Comparison of ENCODE assay signal across 20 mouse cellular contexts in the genomic region with DNA sequence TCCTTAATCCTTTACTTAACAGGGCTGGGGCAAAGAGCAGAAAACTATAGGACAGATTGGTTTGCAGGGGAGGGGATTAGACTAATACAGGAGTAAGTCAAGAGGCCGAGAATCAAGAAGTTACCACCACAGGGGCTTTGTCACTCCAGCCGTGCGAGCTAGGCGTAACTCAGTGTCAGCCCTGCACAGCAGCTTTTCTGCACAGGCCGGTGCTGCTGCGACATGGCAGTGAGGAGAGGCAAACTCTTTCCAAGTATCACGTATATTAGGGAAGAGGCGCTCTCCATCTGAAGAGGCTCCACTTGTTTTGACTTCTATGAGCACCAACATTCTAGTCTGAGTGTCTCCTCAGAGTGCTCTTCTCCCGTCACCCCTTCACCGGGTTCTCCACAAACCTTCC. TPM values are rescaled to one million over a fixed set of nuclear protein-coding genes. Genes with fewer than 3 reads are reported as not detected.
DNase-seq lines count a peak whose midpoint lies in the region; ATAC-seq and TF ChIP-seq lines count a peak whose summit lies in the region.
"Had no signal": no experiment of that assay in that cellular context is flagged by ENCODE, and none has a peak within 500 bp of the region (broad histone marks: within the 10 kb centered on the region; RNA-seq: fewer than 3 reads in every experiment).

No protein-coding gene starts in this region.

- TF ChIP-seq POLR2A in heart, adult 2 months (IDR thresholded peaks at IDR 0.05; ENCODE audit: insufficient read depth, low read depth, low read length), result no peak

- no peak overlapping the region for H3K9ac ChIP-seq in heart, embryonic 11.5 days (ENCODE audit: low read depth, low read length)
- no peak overlapping the region for H3K9ac ChIP-seq in heart, adult 2 months (ENCODE audit: low read depth, low read length)

- no peaks in the 10 kb centered on the region for H3K79me2 ChIP-seq in heart, adult 2 months (replicated peaks; ENCODE audit: control insufficient read depth, insufficient read depth, low read length)

- H3K27ac ChIP-seq in heart, embryonic 11.5 days (ENCODE audit: low read depth, low read length), result no peak overlapping the region
- H3K27ac ChIP-seq in heart, embryonic 10.5 days, result no peak overlapping the region
- no peak overlapping the region for H3K27ac ChIP-seq in heart, adult 2 months

- peak; percentile 69 for DNase-seq in heart, adult 11 months
- DNase-seq in heart, embryonic 10.5 days (ENCODE audit: low spot score), result peak; percentile 65
- DNase-seq in heart, adult 2 months, result no peak
- DNase-seq: adrenal gland, adult 2 months; adrenal gland, adult 8-10 months; adrenal gland, postnatal 10 days; adrenal gland, postnatal 14 days; adrenal gland, postnatal 25 days; adrenal gland, postnatal 36 days; B cell, adult 2 months; cerebellum, adult 11 months; cerebellum, adult 11-12 months; cerebellum, adult 18-20 months had no signal

- no peak for ATAC-seq in heart, embryonic 11.5 days (replicated peaks; ENCODE audit: insufficient number of reproducible peaks, low FRiP score, low TSS enrichment)
- ATAC-seq: activated CD4-positive, CD25-positive, alpha-beta regulatory T cell, adult 4 months; CD4-positive, CD25-positive, alpha-beta regulatory T cell, adult 4 months; Patski had no signal

- no peak for TF ChIP-seq EP300 in heart, adult 2 months (IDR thresholded peaks at IDR 0.05; ENCODE audit: insufficient read depth, low read depth, low read length)

- WGBS in heart, embryonic 11.5 days (ENCODE audit: insufficient replicate concordance), result 85% methylated on average over 10 of the region's 10 CpGs
- WGBS in heart, embryonic 10.5 days, result 86% methylated on average over 10 of the region's 10 CpGs
- WGBS in heart, adult 2 months, result 86% methylated on average over 10 of the region's 10 CpGs

- TF ChIP-seq CTCF in heart, adult 2 months (IDR thresholded peaks at IDR 0.05), result no peak

- no peaks in the 10 kb centered on the region for H3K9me3 ChIP-seq in heart, embryonic 11.5 days (replicated peaks; ENCODE audit: control insufficient read depth, low read length)
- H3K9me3 ChIP-seq in heart, embryonic 10.5 days, result no peaks in the 10 kb centered on the region
- H3K9me3 ChIP-seq: G1E had no signal

- no peaks in the 10 kb centered on the region for H3K36me3 ChIP-seq in heart, embryonic 11.5 days (ENCODE audit: control insufficient read depth, insufficient read depth, low read length)
- H3K36me3 ChIP-seq in heart, embryonic 10.5 days, result peaks cover 17% of the 10 kb centered on the region
- H3K36me3 ChIP-seq in heart, adult 2 months (ENCODE audit: control insufficient read depth, insufficient read depth, low read length), result no peaks in the 10 kb centered on the region

- H3K4me3 ChIP-seq in heart, embryonic 11.5 days (ENCODE audit: low read depth, low read length), result no peak overlapping the region
- no peak overlapping the region for H3K4me3 ChIP-seq in heart, embryonic 10.5 days
- no peak overlapping the region for H3K4me3 ChIP-seq in heart, adult 2 months

- no peaks in the 10 kb centered on the region for H3K4me1 ChIP-seq in heart, embryonic 11.5 days (ENCODE audit: control insufficient read depth, insufficient read depth, low read length)
- no peaks in the 10 kb centered on the region for H3K4me1 ChIP-seq in heart, embryonic 10.5 days
- H3K4me1 ChIP-seq in heart, adult 2 months (ENCODE audit: control insufficient read depth, insufficient read depth, low read length), result no peaks in the 10 kb centered on the region

- H3K4me2 ChIP-seq in heart, embryonic 11.5 days, result no peak overlapping the region

- no peaks in the 10 kb centered on the region for H3K27me3 ChIP-seq in heart, embryonic 11.5 days (ENCODE audit: control insufficient read depth, insufficient read depth, low read length)
- H3K27me3 ChIP-seq in heart, embryonic 10.5 days (ENCODE audit: insufficient read depth, poor library complexity, severe bottlenecking), result no peaks in the 10 kb centered on the region
- no peaks in the 10 kb centered on the region for H3K27me3 ChIP-seq in heart, adult 2 months (ENCODE audit: control insufficient read depth, insufficient read depth, low read length)
- H3K27me3 ChIP-seq: CH12.LX, Patski had no signal

- intact Hi-C loops in heart, adult 2 months (cut with DNase I), result no loop called here

RNA-seq across cellular contexts. Expression of a gene that starts 51.2 kb away (rescaled TPM):
- polyA plus RNA-seq in heart, embryonic 11.5 days (2014; fragmentation: Nextera tagmentation; extraction: Ambion mirVana), result 6.8 and 9.5 TPM in 2 replicates
- polyA plus RNA-seq in heart, embryonic 10.5 days (2016; fragmentation: Nextera tagmentation; extraction: Ambion mirVana), result 9.7 and 11.2 TPM in 2 replicates
- total RNA-seq in heart, adult 2 months (2021), result 1 to 10 TPM; 7.3 to 8.3 TPM
- polyA plus RNA-seq in heart, adult 2 months (2012; rRNA removed), result 5.0 and 11.5 TPM in 2 replicates
- total RNA-seq: MEL had no signal

Comparison
In these comparisons a context has a peak if more than half of its experiments do, and no peak if none do; other contexts are left out.
1. DNase-seq: peak in heart, adult 11 months (single experiment) and heart, embryonic 10.5 days (single experiment); none in heart, adult 2 months (0 of 2).